Mouse (Mus musculus) megakaryocyte, embryonic 14.5 days (primary cell): ENCODE data around the gene Ift81.

Experiments
- FLI1 ChIP-seq: IDR thresholded peaks from 2 replicates; pipeline ENCODE4 v1.6.1; 2012; ENCODE audit warnings: low read length, inconsistent platforms, mixed read lengths
- GATA1 ChIP-seq: IDR thresholded peaks from 3 replicates; pipeline ENCODE4 v1.6.1; 2012; ENCODE audit warnings: mixed read lengths, low read length, inconsistent platforms, borderline replicate concordance

- TF ChIP-seq GATA1 (no peak), FLI1 (no peak)
These were observed 35.8 kb upstream of the Ift81 start for GRCm38 (mm10) chr5:122650100-122650499.
